Mouse (Mus musculus): ENCODE results near the gene Ddn.

GRCm38 (mm10) chr15:98853161-98853937 is 44.1 kb upstream of the Ddn start:
- TF ChIP-seq POLR2A (IDR thresholded peaks at IDR 0.05; ENCODE audit: insufficient read length, low read depth) (no peak), REST (IDR thresholded peaks at IDR 0.05; ENCODE audit: insufficient read depth, insufficient read length) (no peak), SRF (IDR thresholded peaks at IDR 0.05; ENCODE audit: control insufficient read depth, insufficient read length, low read depth) (no peak), MAX (IDR thresholded peaks at IDR 0.05; ENCODE audit: low read depth) (no peak), E2F4 (IDR thresholded peaks at IDR 0.05; ENCODE audit: insufficient read depth) (no peak), MYOD1 (IDR thresholded peaks at IDR 0.05; ENCODE audit: control insufficient read depth in 1 of 3, insufficient read length in 2 of 3, low read depth in 2 of 3) (no peak), POLR2AphosphoS2 (IDR thresholded peaks at IDR 0.05; ENCODE audit: insufficient read length, low read depth) (peak; percentile 36), TCF12 (IDR thresholded peaks at IDR 0.05; ENCODE audit: insufficient read depth, poor library complexity, severe bottlenecking) (no peak), MYOG (IDR thresholded peaks at IDR 0.05; ENCODE audit: control insufficient read depth in 1 of 3, insufficient read depth in 1 of 3, insufficient read length in 2 of 3, low read depth in 2 of 3) (no peak), USF1 (IDR thresholded peaks at IDR 0.05; ENCODE audit: low read depth) (no peak), CEBPB (IDR thresholded peaks at IDR 0.05; ENCODE audit: insufficient read depth, poor library complexity, severe bottlenecking) (no peak), TCF3 (IDR thresholded peaks at IDR 0.05; ENCODE audit: insufficient read length, low read depth) (no peak)

All from myocyte (in vitro differentiated cells).